Mouse (Mus musculus) layer of hippocampus, postnatal 25 days (tissue): ENCODE results near the gene Lima1. TPM values are rescaled to one million over a fixed set of nuclear protein-coding genes. Genes with fewer than 3 reads are reported as not detected.
A peak's percentile ranks its signal among the peaks of the same experiment; 100 is the strongest.

Experiments
- DNase-seq, 2 experiments: peaks; one replicate each; pipeline ENCODE4 v3.0.0; 2022; ENCODE audit warnings: mixed read lengths in 2 of 2, low spot score in 1 of 2; ENCODE audit errors: extremely low spot score in 1 of 2
- total RNA-seq, 2 experiments: library from RNA; stranded (reverse); gene quantifications; 2 replicates each; pipeline ENCODE4 v1.2.3; 2021

The Lima1 gene
- total RNA-seq, 2 experiments from 2014 or later, result 10.1 to 13.8 TPM

DNA sequence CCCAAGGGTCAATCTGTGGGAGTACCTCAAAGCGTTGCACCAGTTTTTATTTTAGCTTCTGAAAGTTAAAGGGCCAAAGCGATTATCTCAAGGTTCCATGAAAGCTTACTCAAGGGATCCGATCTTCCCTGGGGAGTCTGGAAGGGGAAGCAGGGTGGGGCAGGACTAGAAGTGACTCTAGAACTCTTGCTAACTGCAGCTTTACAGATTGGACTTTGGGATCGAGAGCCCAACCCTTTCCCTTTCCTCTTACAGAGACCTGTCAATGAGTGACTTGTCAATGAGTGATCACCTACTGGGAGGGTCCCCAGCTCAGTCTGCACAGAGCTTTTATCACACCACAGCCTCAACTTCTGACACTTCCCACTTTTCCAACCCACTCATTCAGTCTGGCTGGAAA, 7.6 kb downstream of the Lima1 start:
- DNase-seq, result no peak

DNA sequence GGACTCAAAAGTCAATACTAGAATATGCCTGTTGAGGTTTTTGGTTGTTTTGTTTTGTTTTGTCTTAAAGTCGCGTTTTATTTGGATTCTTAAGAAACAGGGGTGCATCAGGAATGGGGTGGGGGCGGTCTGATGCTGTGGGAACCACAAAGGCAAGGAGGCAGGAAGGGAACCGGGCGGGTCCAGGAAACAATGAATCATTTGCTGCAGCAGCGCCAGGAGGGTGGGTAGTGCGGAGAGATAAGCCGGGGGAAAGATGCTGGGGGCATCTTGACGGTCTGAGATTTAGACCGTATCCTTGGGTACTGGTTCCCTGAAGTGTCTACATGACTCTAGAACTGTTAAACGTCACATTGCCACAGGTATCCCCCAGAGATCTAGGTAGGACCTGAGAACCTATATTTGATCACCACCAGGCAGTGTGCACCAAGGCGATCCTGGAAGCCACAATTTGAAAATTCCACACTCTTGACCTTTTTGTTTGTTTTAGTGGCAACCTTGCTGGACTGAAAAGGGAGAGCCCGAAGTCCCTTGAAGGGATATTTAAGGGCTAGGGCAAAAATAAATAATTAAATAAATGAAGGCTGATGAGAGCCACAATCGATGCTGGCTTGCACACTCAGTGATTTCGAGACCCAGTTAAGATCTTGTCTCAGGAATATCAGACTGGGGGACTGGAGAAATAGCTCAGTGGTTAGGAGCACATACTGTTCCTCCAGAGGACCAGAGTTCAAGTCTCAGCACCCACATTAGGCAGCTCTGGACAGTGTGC, 8.6 kb downstream of the Lima1 start:
- no peak for DNase-seq

DNA sequence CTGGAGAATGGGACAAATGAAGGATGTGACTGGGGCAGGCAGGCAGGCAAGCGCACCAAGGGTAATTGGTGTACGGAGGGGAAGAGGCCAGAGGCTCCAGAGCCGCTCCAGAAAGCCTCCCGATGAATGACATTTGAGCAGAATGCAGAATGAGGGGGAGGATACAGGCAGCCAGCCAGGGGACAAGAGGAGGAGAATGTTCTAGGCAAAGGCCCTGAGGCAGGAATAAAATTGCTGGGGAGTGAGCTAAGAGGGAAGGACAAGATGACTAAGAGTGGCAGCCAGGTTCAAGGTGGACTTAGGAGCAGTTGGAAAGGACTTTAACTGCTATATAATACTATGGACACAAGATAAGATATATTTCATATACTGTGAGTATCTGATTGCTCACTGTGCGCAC, 9.3 kb downstream of the Lima1 start:
- DNase-seq, result peak in 1 of 2 experiments; percentile 24

- DNase-seq, result no peak
These were observed 9.7 kb downstream of the Lima1 start for GRCm38 (mm10) chr15:99865494-99865941.

- no peak for DNase-seq
These were observed 10.2 kb downstream of the Lima1 start for GRCm38 (mm10) chr15:99865046-99865445.

DNA sequence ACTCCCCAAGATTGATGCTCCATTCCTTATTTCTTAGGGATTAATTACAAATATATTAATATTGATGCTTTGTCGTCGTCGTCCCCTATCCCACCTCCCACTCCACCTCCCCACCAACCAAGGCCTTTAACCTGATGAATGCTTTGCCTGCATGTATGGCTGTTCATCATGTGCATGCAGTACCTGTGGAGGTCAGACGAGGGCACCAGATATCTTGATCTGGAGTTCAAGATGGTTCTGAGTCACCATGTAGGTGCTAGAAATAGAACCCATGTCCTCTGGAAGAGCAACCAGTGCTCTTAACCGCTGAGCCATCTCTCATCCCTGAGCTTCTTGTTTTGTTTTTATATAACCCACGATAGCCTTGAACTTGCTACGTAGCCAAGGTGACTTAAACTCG, 11.5 kb downstream of the Lima1 start:
- no peak for DNase-seq

DNA sequence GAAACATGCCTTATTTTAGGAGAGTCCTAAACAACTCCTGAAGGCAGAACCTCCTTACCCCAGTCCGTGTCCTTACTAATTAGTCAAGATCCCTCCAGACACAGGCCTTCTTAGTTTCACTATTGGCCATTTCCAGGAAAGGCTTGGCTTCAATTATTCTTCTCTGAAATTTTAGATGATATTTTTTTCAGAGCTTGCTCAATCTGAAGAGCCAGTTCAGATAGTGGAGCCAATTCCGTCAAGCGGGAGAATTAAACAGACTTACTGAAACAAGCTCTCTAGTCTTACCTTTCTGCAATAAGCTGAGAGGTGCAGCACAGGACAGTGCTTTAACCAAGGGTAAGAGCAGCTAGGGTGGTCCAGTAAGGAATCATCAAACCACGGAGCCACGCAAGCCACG, 11.9 kb downstream of the Lima1 start:
- DNase-seq, result no peak

DNA sequence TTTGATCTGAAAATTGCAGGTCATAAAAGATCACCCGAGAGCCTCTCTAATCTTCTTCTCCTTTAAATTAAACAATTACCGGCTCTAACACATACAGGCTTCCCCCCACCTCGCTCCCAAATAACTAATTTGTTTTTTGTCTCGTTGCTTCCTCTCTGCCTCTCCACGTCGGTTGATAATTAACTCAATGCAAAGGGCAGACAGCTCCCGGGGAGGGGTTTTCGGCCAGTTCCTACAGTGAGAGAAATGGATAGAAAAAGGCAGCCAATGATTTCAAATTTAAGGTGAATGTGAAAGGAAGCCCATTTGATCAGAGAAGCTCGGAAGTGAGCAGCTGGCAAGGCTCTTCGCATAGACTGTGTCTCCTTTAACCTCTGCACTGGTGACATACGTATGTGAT, 12.8 kb downstream of the Lima1 start:
- DNase-seq, result no peak

- no peak for DNase-seq
These were observed 13.3 kb downstream of the Lima1 start for GRCm38 (mm10) chr15:99861955-99862354.

- no peak for DNase-seq
These were observed 13.7 kb downstream of the Lima1 start for GRCm38 (mm10) chr15:99861536-99861935.

GRCm38 (mm10) chr15:99859644-99860392, 15.4 kb downstream of the Lima1 start:
- no peak for DNase-seq

DNA sequence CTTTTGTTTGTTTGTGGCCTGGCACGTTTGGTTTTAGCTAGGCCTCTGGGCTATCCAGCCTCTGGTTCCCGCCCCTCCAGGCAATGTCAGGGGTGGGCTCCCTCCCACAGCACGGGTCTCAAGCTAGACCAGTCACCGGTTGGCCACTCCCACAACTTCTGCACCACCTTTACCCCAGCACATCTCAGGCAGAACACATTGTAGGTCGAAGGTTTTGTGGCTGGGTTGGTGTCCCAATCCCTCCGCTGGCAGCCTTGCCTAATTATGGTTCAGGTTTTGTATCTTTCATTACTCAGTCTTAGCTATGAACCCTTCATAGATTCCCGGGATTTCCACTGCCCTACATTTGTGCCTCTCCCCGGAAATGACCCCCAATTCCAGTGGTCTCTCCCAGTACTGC, 17.8 kb downstream of the Lima1 start:
- no peak for DNase-seq

DNA sequence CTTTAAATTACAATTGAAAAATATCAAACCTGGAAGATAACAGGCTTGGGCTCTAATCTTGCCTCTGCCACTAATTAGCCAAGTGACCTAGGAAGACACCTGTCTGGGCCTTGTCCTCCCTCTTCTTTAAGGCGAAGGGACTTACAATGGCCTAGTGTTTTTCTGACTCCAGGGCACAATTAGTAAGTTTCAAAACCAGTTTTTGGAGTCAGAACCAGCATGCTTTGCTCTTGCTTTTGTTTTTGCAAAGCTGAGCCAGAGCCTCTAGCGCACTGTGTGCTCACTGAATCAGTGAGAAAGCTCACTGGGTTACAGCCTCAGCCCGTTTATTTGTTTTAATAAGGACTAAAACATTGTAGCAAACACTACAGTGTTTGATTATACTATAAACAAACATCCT, 20.1 kb downstream of the Lima1 start:
- DNase-seq, result no peak

GRCm38 (mm10) chr15:99852606-99853237, 22.5 kb downstream of the Lima1 start:
- no peak for DNase-seq

- no peak for DNase-seq
These were observed 25.0 kb downstream of the Lima1 start for GRCm38 (mm10) chr15:99850265-99850664.

DNA sequence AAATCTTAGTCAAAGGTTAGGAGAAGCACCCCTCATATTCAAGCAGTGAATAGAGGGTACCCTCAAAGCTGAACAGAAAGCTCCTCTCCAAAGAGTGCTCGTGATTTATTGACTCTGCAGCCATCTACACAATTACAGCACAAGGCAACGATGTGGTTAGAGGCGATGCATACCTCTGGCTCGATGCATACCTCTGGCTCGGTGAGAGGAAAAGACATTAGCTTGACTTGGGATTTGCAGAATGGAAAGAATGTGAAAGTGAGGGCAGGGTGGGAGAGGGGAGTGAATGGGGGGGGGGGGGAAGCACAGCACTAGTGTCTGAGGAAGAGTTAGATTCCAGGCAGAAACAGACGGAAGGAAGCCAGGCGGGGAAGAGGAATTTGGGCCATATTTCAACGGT, 27.3 kb downstream of the Lima1 start:
- no peak for DNase-seq

DNA sequence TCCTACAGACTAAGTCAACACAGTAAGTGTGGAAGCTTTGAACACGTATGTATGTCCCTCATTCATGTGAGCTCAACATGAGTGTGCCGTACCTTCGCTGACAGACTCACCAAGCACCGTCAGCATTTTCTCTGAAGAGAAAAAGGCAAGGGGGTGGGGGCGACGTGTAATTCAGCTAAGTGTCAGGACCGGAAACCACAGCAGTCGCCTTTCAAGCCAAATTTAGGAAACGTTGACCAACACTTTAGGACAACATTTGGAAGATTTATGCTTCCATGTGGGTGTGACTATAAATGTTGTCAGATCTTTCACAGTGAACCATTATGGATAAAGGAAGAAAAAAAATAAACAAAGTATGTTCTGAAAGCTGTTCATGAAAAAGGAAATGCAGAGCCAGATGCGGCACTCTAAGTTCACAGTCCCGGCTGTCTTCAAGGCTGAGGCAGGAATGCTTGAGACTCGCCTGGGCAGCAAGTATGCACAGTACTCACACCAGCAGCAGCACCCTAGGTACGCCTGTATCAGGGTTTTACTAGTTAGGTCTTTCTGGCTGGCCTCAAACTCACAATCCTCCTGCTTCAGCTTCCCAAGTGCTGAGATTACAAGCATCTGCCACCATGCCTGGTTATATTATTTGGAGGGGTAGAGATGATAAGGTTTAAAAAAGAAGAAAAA, 27.9 kb downstream of the Lima1 start:
- DNase-seq, result no peak

DNA sequence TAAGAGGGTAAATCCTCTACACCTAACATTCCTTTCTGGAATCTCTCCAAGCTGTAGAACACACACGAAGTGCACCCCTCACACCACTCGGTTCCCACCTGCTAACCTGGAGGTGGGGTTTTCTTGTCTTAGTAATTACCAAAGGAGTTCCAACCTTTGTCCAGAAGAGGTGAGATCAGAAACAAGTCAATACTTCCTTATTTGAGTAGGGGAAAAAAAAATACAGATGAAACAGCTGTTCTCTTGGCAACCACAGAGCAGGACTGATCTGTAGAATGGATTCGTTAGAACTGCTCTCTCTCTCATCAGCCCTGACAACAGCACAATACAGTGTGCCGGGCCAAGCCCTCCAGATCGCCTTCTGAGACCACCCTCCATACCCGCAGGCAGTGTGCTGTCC, 28.6 kb downstream of the Lima1 start:
- no peak for DNase-seq

DNA sequence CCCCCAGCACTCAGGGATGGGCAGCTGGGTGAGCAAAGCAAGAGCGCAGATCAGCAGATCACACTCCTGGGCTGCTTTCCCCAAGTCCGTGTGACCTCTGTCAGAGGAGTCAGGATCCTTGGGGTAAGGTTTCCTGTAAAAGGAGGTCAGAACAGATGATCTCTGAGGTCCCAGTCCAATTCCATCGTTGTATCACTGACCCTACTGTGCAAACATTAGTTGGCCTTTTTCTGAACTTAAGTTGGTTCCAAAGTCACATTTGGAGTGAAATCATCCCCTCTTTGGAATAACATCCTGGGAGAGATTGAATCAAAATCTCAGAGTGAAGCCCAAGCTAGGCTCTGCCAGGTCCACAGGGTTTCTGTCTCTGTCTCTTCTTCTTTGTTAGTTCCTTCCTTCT, 31.4 kb downstream of the Lima1 start:
- no peak for DNase-seq

- no peak for DNase-seq
These were observed 35.3 kb downstream of the Lima1 start for GRCm38 (mm10) chr15:99839910-99840309.
